Mouse (Mus musculus) small intestine, adult 2 months (tissue): ENCODE results near the gene Cog4. TPM values are rescaled to one million over a fixed set of nuclear protein-coding genes. Genes with fewer than 3 reads are reported as not detected.

Experiments
- H3K27ac ChIP-seq: fragments of 200-500 bp; 2 replicates; pipeline ENCODE4 v1.5.1; 2012; ENCODE audit warnings: low read depth, low read length, control low read depth, inconsistent platforms; ENCODE audit not compliant: insufficient read depth
- H3K27me3 ChIP-seq: fragments of 200-500 bp; 2 replicates; pipeline ENCODE4 v1.6.1; 2012; ENCODE audit warnings: mild to moderate bottlenecking, moderate library complexity, low read length, inconsistent platforms; ENCODE audit not compliant: control insufficient read depth, insufficient read depth
- H3K36me3 ChIP-seq: fragments of 200-500 bp; 2 replicates; pipeline ENCODE4 v1.6.1; 2012; ENCODE audit warnings: mild to moderate bottlenecking, low read length, control low read depth, inconsistent platforms; ENCODE audit not compliant: control insufficient read depth, insufficient read depth
- H3K4me1 ChIP-seq: fragments of 200-500 bp; 2 replicates; pipeline ENCODE4 v1.6.1; 2012; ENCODE audit warnings: low read length, inconsistent platforms, mixed read lengths; ENCODE audit not compliant: control insufficient read depth, insufficient read depth, insufficient read length
- H3K4me3 ChIP-seq: fragments of 200-500 bp; 2 replicates; pipeline ENCODE4 v1.5.1; 2012; ENCODE audit warnings: low read depth, mild to moderate bottlenecking, control low read depth, inconsistent platforms, low read length, moderate library complexity
- CTCF ChIP-seq: fragments of 200-500 bp; IDR thresholded peaks from 2 replicates; pipeline ENCODE4 v1.5.1; 2012; ENCODE audit warnings: low read depth, mild to moderate bottlenecking, control low read depth, inconsistent platforms, low read length, moderate library complexity, mixed read lengths; ENCODE audit not compliant: insufficient replicate concordance, insufficient read length; ENCODE audit errors: extremely low read depth
- POLR2A ChIP-seq: fragments of 200-500 bp; IDR thresholded peaks from 2 replicates; pipeline ENCODE4 v1.6.1; 2012; ENCODE audit warnings: low read depth, mild to moderate bottlenecking, control low read depth, inconsistent platforms, low read length, moderate library complexity
- WGBS: fragments of 180-500 bp; shearing (Covaris S2); methylation state at CpG from one replicate; pipeline ENCODE4 v1.1.7; 2018; 5-methylcytosine and 5-hydroxymethylcytosine counted together
- polyA plus RNA-seq: library from polyadenylated mRNA; depleted of rRNA; stranded (reverse); fragments of >200 nt; gene quantifications from 2 replicates; pipeline ENCODE4 v1.2.3, GENCODE M21; 2012

Cog4 gene
- polyA plus RNA-seq, 1 experiment: 21.6 TPM

DNA sequence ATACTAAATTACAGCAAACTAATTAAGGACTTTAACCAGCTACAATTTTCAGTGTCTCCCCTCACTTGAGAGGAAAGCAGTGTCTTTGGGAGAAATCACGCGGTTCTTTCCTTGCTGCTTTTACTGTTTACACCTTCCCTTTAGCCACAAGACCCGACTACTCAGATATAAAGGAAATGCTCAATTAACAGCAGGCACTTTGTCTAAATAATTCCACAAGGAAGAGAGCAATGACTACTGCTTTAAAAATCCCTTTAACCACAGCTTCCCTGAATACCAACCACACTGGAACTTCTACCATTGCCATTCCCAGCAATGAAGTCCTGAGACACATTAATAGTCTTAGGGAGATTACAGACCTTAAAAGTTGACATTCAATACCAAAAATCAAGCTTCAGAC, 17.9 kb upstream of the Cog4 start:
- Histone ChIP-seq H3K27me3 (no peaks in the 10 kb centered on the region), H3K27ac (no peak overlapping the region), H3K4me3 (no peak overlapping the region), H3K4me1 (no peaks in the 10 kb centered on the region), H3K36me3 (peaks cover 76% of the 10 kb centered on the region)
- TF ChIP-seq CTCF (no peak), POLR2A (no peak)
- 72% methylated on average over 3 of the region's 3 CpGs for WGBS

DNA sequence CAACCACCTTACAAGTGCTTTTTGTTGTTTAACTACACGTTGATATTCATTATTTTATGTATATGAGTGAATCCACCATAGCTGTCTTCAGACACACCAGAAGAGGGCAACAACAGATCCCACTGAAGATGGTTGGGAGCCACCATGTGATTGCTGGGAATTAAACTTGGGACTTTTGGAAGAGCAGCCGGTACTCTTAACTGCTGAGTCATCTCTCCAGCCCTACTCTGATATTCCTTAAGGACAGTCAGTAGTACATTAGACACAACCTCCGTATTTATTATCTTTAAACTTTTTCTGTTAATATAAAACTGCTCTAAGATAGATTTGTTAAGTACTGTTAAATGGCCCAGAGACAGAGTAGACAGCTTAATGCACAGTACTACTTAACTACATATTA, 14.4 kb upstream of the Cog4 start:
- no peak overlapping the region for H3K27ac ChIP-seq
- H3K4me3 ChIP-seq: no peak overlapping the region
- H3K36me3 ChIP-seq: peaks cover 72% of the 10 kb centered on the region
- TF ChIP-seq CTCF: no peak
- TF ChIP-seq POLR2A: no peak
- 49% methylated on average over 3 of the region's 3 CpGs for WGBS
- no peaks in the 10 kb centered on the region for H3K4me1 ChIP-seq
- H3K27me3 ChIP-seq: no peaks in the 10 kb centered on the region

DNA sequence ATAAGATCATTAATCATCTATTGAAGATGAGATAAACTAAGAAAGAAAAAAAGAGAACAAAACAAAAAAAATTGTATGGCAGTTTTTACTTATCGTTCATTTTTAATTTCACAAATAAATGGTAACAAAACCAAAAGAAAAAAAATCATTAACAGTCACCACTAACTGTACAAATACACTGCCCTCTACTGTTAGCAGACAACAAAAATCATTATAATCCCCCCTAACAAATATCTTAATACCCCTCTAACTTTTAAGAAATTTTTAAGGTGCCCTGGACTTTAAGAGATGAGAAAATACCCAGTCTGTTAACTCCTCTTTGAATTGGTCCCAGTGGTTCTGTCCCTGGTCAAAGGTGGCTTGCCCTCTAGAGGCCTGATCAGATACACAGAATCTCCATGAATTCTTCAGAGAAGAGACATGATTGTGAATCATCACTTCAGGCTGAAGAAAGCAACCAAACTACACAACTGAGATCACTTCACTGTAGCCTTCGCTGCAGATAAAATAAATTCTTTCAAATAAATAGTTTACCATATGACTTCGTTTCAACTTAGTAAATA, 4.3 kb upstream of the Cog4 start:
- Histone ChIP-seq H3K36me3 (peaks cover 60% of the 10 kb centered on the region), H3K27ac (no peak overlapping the region), H3K27me3 (no peaks in the 10 kb centered on the region), H3K4me1 (no peaks in the 10 kb centered on the region), H3K4me3 (no peak overlapping the region)
- 79% methylated on average over 3 of the region's 3 CpGs for WGBS
- TF ChIP-seq CTCF: no peak
- TF ChIP-seq POLR2A: no peak

DNA sequence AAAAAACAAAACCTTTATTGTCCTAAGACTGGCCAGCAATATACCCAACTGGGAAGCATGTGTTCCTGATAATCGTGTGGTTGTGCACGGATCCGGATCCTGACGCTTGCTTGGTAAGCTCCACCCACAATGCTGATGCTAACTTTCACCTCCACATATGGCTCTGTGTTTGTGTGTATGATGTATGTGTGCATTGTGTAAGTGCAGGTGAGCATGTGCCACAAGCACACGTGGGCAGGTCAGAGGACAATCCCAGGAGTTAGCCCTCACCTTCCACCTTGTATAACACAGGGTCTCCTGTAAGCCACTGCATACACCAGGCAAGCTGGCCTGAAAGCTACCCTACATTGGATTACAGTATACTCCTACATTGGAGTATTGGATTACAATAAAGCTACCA, 3.2 kb upstream of the Cog4 start:
- no peak overlapping the region for H3K4me3 ChIP-seq
- no peak for TF ChIP-seq POLR2A
- TF ChIP-seq CTCF: no peak
- no peaks in the 10 kb centered on the region; the same call in 1 of the 2 replicates for H3K4me1 ChIP-seq
- H3K36me3 ChIP-seq: peaks cover 50% of the 10 kb centered on the region
- no peaks in the 10 kb centered on the region for H3K27me3 ChIP-seq
- 52% methylated on average over 5 of the region's 5 CpGs for WGBS
- H3K27ac ChIP-seq: no peak overlapping the region

DNA sequence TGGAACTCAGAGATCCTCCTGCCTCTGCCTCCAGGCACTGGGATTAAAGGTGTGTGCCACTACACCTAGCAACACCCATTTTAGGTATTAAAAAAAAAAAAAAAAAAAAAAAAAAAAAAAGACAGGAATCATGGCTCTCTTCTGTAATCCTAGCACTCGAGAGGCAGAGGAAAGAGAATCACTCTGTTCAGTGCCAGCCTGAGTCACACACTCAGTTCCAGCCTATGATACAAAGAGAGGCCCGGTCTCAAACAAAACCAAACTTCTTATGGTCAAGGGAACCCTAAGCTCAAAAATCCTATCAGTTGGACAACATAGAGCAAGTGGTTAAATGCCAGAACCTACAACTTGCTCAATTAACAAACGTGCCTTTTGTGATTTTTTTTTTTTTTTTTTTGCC, 1.5 kb upstream of the Cog4 start:
- Histone ChIP-seq H3K27ac (no peak overlapping the region), H3K4me1 (no peaks in the 10 kb centered on the region; the same call in 1 of the 2 replicates), H3K27me3 (no peaks in the 10 kb centered on the region), H3K4me3 (no peak overlapping the region), H3K36me3 (peaks cover 41% of the 10 kb centered on the region)
- no peak for TF ChIP-seq CTCF
- no peak for TF ChIP-seq POLR2A
- 50% methylated on average over 3 of the region's 3 CpGs for WGBS

DNA sequence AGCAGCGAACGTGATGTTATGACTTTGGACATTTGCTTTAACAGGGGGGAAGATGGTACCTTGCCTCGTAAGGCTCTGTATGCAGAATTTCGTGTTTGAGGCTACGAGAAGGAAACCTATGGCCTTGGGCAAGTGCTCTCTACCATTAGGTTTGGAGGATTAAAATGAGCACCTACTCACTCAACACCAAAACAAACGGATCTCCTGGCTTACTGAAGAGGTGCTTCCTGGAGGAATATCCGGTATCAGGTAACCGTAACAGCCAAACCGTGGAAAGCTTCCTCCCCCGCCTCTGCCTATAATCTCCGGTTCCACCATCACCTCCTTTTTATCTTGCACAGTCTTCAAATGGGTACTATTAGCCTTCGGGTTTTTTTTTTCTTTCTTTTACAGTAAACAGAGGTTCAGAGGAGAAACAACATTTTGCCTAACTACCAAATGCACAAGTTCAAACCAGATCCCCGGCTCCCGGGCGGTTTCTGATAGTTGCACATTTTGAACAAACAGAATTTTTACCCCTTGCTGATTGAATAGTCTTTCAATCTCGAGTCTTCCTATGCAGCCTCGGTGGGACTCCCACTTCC, 487 bp upstream of the Cog4 start:
- 1% methylated on average over 17 of the region's 17 CpGs for WGBS
- no peaks in the 10 kb centered on the region; the same call in 1 of the 2 replicates for H3K4me1 ChIP-seq
- H3K36me3 ChIP-seq: peaks cover 40% of the 10 kb centered on the region
- TF ChIP-seq CTCF: no peak
- no peak for TF ChIP-seq POLR2A
- H3K4me3 ChIP-seq: peak overlapping the region; percentile 100
- peak overlapping the region; percentile 69 for H3K27ac ChIP-seq
- no peaks in the 10 kb centered on the region for H3K27me3 ChIP-seq

DNA sequence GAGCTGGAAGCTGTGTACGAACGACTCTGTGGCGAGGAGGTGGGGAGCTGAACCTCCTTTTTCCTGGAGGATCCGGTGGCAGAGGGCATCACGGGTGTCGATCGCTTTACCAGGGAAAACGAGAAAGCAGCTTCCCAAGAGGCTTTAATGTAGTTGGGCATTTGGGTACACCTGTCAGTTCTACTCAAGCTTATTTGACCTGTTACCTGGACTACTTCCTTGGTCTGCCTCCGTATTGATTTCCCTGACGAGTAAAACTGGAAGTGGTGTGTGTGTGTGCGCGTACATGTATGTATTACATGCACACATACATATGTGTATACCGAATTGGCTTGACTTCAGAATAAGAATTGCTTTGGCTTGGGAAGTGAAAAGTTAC, 760 bp downstream of the Cog4 start:
- Histone ChIP-seq H3K4me1 (no peaks in the 10 kb centered on the region; the same call in 1 of the 2 replicates), H3K27me3 (no peaks in the 10 kb centered on the region), H3K36me3 (peaks cover 40% of the 10 kb centered on the region), H3K27ac (peak overlapping the region; percentile 69), H3K4me3 (peak overlapping the region; percentile 100)
- TF ChIP-seq CTCF (no peak), POLR2A (no peak)
- 1% methylated on average over 13 of the region's 13 CpGs for WGBS
